Mouse (Mus musculus): Measurements from ENCODE around the gene Atg10. TPM values are rescaled to one million over a fixed set of nuclear protein-coding genes. Genes with fewer than 3 reads are reported as not detected.

Atg10 gene
- polyA plus RNA-seq, 1 experiment from 2014 or later: 15.4 TPM

- peak; percentile 98 for ATAC-seq
- H3K4me2 ChIP-seq (ENCODE audit: low read length): peak within 1 kb of the TSS; percentile 77
- no peaks in the 10 kb centered on the region for H3K9me3 ChIP-seq (replicated peaks; ENCODE audit: control insufficient read depth, low read length)
- peak; percentile 97 for DNase-seq (ENCODE audit: low spot score)
- H3K4me3 ChIP-seq (ENCODE audit: low read depth, low read length): peak within 1 kb of the TSS; percentile 89
- 0% methylated on average over 57 of the region's 57 CpGs for WGBS
- no peaks in the 10 kb centered on the region for H3K27me3 ChIP-seq (replicated peaks; ENCODE audit: control insufficient read depth, insufficient read depth, low read length)
- H3K4me1 ChIP-seq (ENCODE audit: control insufficient read depth, insufficient read depth, low read length): peaks cover 4% of the 10 kb centered on the region; the same call in 1 of the 2 replicates
- peaks cover 33% of the 10 kb centered on the region for H3K36me3 ChIP-seq (ENCODE audit: control insufficient read depth, insufficient read depth, low read length)
- H3K27ac ChIP-seq (ENCODE audit: low read depth, low read length): peak within 1 kb of the TSS; percentile 74
- peak within 1 kb of the TSS; percentile 95 for H3K9ac ChIP-seq (ENCODE audit: low read length)
Measured at GRCm38 (mm10) chr13:90922751-90923612, 300.8 kb downstream of the Atg10 start, which contains the start of gene Rps23. Gene Rps23 (plus strand): TSS chr13:90922958.

- Histone ChIP-seq H3K9ac (ENCODE audit: low read length) (no peak overlapping the region), H3K9me3 (replicated peaks; ENCODE audit: control insufficient read depth, low read length) (no peaks in the 10 kb centered on the region), H3K27me3 (replicated peaks; ENCODE audit: control insufficient read depth, insufficient read depth, low read length) (no peaks in the 10 kb centered on the region), H3K4me2 (ENCODE audit: low read length) (no peak overlapping the region), H3K27ac (ENCODE audit: low read depth, low read length) (0 out of 2 replicates have a peak overlapping the region, but pooled peaks have one; percentile 27), H3K36me3 (ENCODE audit: control insufficient read depth, insufficient read depth, low read length) (no peaks in the 10 kb centered on the region), H3K4me3 (ENCODE audit: low read depth, low read length) (no peak overlapping the region), H3K4me1 (ENCODE audit: control insufficient read depth, insufficient read depth, low read length) (0 out of 2 replicates have a peak, but pooled peaks cover 7% of the 10 kb centered on the region)
- DNase-seq (ENCODE audit: low spot score): no peak
- WGBS: 96% methylated on average over 4 of the region's 4 CpGs
- ATAC-seq: no peak
Measured at GRCm38 (mm10) chr13:90914721-90915120, 309.0 kb downstream of the Atg10 start.

GRCm38 (mm10) chr13:90913675-90914192, 310.0 kb downstream of the Atg10 start:
- no peaks in the 10 kb centered on the region for H3K36me3 ChIP-seq (ENCODE audit: control insufficient read depth, insufficient read depth, low read length)
- 41% methylated on average over 7 of the region's 7 CpGs for WGBS
- H3K4me3 ChIP-seq (ENCODE audit: low read depth, low read length): no peak overlapping the region
- H3K4me1 ChIP-seq (ENCODE audit: control insufficient read depth, insufficient read depth, low read length): 0 out of 2 replicates have a peak, but pooled peaks cover 7% of the 10 kb centered on the region
- no peak overlapping the region for H3K9ac ChIP-seq (ENCODE audit: low read length)
- H3K27me3 ChIP-seq (replicated peaks; ENCODE audit: control insufficient read depth, insufficient read depth, low read length): no peaks in the 10 kb centered on the region
- ATAC-seq (peak; percentile 54; the same call in 1 of the 2 replicates), DNase-seq (ENCODE audit: low spot score) (peak; percentile 14)
- peak overlapping the region; percentile 22; the same call in 1 of the 2 replicates for H3K4me2 ChIP-seq (ENCODE audit: low read length)
- H3K9me3 ChIP-seq (replicated peaks; ENCODE audit: control insufficient read depth, low read length): no peaks in the 10 kb centered on the region
- peak overlapping the region; percentile 57 for H3K27ac ChIP-seq (ENCODE audit: low read depth, low read length)

- whole genome bisulfite sequencing: 39% methylated on average over 17 of the region's 17 CpGs
- ATAC-seq: peak; percentile 79
- H3K4me2 ChIP-seq (ENCODE audit: low read length): peak overlapping the region; percentile 22; the same call in 1 of the 2 replicates
- H3K27ac ChIP-seq (ENCODE audit: low read depth, low read length): peak overlapping the region; percentile 57
- H3K9ac ChIP-seq (ENCODE audit: low read length): no peak overlapping the region
- 0 out of 2 replicates have a peak, but pooled peaks cover 7% of the 10 kb centered on the region for H3K4me1 ChIP-seq (ENCODE audit: control insufficient read depth, insufficient read depth, low read length)
- H3K36me3 ChIP-seq (ENCODE audit: control insufficient read depth, insufficient read depth, low read length): no peaks in the 10 kb centered on the region
- no peak overlapping the region for H3K4me3 ChIP-seq (ENCODE audit: low read depth, low read length)
- H3K9me3 ChIP-seq (replicated peaks; ENCODE audit: control insufficient read depth, low read length): no peaks in the 10 kb centered on the region
- H3K27me3 ChIP-seq (replicated peaks; ENCODE audit: control insufficient read depth, insufficient read depth, low read length): no peaks in the 10 kb centered on the region
- DNase-seq (ENCODE audit: low spot score): peak; percentile 78
Measured at GRCm38 (mm10) chr13:90912760-90913674, 310.8 kb downstream of the Atg10 start.

GRCm38 (mm10) chr13:90907376-90907775, 316.4 kb downstream of the Atg10 start:
- DNase-seq (ENCODE audit: low spot score): no peak
- Histone ChIP-seq H3K4me1 (ENCODE audit: control insufficient read depth, insufficient read depth, low read length) (no peaks in the 10 kb centered on the region), H3K27ac (ENCODE audit: low read depth, low read length) (no peak overlapping the region), H3K4me2 (ENCODE audit: low read length) (no peak overlapping the region), H3K9me3 (replicated peaks; ENCODE audit: control insufficient read depth, low read length) (no peaks in the 10 kb centered on the region), H3K36me3 (ENCODE audit: control insufficient read depth, insufficient read depth, low read length) (no peaks in the 10 kb centered on the region), H3K9ac (ENCODE audit: low read length) (no peak overlapping the region), H3K4me3 (ENCODE audit: low read depth, low read length) (no peak overlapping the region), H3K27me3 (replicated peaks; ENCODE audit: control insufficient read depth, insufficient read depth, low read length) (no peaks in the 10 kb centered on the region)
- WGBS: 87% methylated on average over 12 of the region's 12 CpGs
- ATAC-seq: no peak

- Histone ChIP-seq H3K4me1 (ENCODE audit: control insufficient read depth, insufficient read depth, low read length) (no peaks in the 10 kb centered on the region), H3K27ac (ENCODE audit: low read depth, low read length) (no peak within 1 kb of the TSS), H3K9me3 (replicated peaks; ENCODE audit: control insufficient read depth, low read length) (no peaks in the 10 kb centered on the region), H3K4me3 (ENCODE audit: low read depth, low read length) (no peak within 1 kb of the TSS), H3K9ac (ENCODE audit: low read length) (no peak within 1 kb of the TSS), H3K27me3 (replicated peaks; ENCODE audit: control insufficient read depth, insufficient read depth, low read length) (no peaks in the 10 kb centered on the region), H3K4me2 (ENCODE audit: low read length) (no peak within 1 kb of the TSS), H3K36me3 (ENCODE audit: control insufficient read depth, insufficient read depth, low read length) (no peaks in the 10 kb centered on the region)
- no peak for ATAC-seq
- WGBS: 85% methylated on average over 5 of the region's 5 CpGs
- peak; percentile 24 for DNase-seq (ENCODE audit: low spot score)
Measured at GRCm38 (mm10) chr13:90905176-90905575, 318.6 kb downstream of the Atg10 start, which contains the start of gene Atp6ap1l. Gene Atp6ap1l (minus strand): TSS chr13:90905355.

GRCm38 (mm10) chr13:90896821-90897220, 326.9 kb downstream of the Atg10 start:
- H3K4me2 ChIP-seq (ENCODE audit: low read length): no peak overlapping the region
- WGBS: 85% methylated on average over 12 of the region's 12 CpGs
- H3K9ac ChIP-seq (ENCODE audit: low read length): no peak overlapping the region
- DNase-seq (ENCODE audit: low spot score) (no peak), ATAC-seq (no peak)
- H3K27ac ChIP-seq (ENCODE audit: low read depth, low read length): no peak overlapping the region
- H3K4me3 ChIP-seq (ENCODE audit: low read depth, low read length): no peak overlapping the region
- no peaks in the 10 kb centered on the region for H3K9me3 ChIP-seq (replicated peaks; ENCODE audit: control insufficient read depth, low read length)
- no peaks in the 10 kb centered on the region for H3K36me3 ChIP-seq (ENCODE audit: control insufficient read depth, insufficient read depth, low read length)
- no peaks in the 10 kb centered on the region for H3K27me3 ChIP-seq (replicated peaks; ENCODE audit: control insufficient read depth, insufficient read depth, low read length)
- H3K4me1 ChIP-seq (ENCODE audit: control insufficient read depth, insufficient read depth, low read length): 0 out of 2 replicates have a peak, but pooled peaks cover 3% of the 10 kb centered on the region

GRCm38 (mm10) chr13:90896098-90896497, 327.7 kb downstream of the Atg10 start:
- no peaks in the 10 kb centered on the region for H3K27me3 ChIP-seq (replicated peaks; ENCODE audit: control insufficient read depth, insufficient read depth, low read length)
- WGBS: 4% methylated on average over 2 of the region's 2 CpGs
- DNase-seq (ENCODE audit: low spot score): peak; percentile 70
- H3K27ac ChIP-seq (ENCODE audit: low read depth, low read length): no peak overlapping the region
- H3K36me3 ChIP-seq (ENCODE audit: control insufficient read depth, insufficient read depth, low read length): no peaks in the 10 kb centered on the region
- H3K4me1 ChIP-seq (ENCODE audit: control insufficient read depth, insufficient read depth, low read length): 0 out of 2 replicates have a peak, but pooled peaks cover 3% of the 10 kb centered on the region
- H3K9me3 ChIP-seq (replicated peaks; ENCODE audit: control insufficient read depth, low read length): no peaks in the 10 kb centered on the region
- H3K4me3 ChIP-seq (ENCODE audit: low read depth, low read length): no peak overlapping the region
- peak; percentile 63 for ATAC-seq
- H3K9ac ChIP-seq (ENCODE audit: low read length): no peak overlapping the region
- H3K4me2 ChIP-seq (ENCODE audit: low read length): no peak overlapping the region
